Mouse (Mus musculus): ENCODE measurements around the gene Col4a4. TPM values are rescaled to one million over a fixed set of nuclear protein-coding genes. Genes with fewer than 3 reads are reported as not detected.

Col4a4 gene
- 0.15 and 0.18 TPM in 2 replicates for polyA plus RNA-seq (2015; fragmentation: Nextera tagmentation; extraction: Ambion mirVana)

DNA sequence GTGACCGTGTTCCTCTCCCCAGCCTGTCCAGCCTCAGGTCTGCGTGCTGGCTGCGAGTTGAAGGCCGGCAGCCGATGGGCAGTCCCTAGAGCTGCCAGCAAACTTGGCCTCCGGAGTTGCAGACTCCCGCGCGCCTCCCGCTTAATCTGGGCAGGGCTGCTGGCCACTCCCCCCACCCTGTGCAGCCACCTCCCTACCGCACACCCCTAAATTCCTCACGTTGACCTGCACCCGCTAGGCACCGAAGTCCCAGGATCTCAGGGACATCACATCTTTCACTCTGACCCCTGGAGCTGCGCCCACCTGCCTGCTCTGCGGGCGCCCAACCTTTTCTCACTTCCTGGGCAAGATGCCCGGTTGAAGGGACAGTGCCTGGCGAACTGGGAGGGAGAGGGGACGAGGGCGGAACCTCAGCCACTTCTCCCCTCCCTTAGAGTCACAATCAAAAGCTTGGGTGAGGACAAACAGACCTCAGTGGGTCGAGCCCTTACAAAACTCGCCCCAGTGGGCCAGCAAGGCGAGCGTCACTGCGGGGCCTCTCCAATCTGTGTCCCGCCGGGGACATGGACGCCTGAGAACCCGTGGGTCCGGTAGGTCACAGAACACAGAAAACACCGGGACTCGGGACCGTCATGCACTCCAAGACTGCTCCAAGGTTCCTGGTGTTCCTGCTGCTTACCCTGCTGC is at the start of gene Col4a4, which contains the start of gene Col4a3:
Col4a4 (minus strand) TSS at position 137 of the 687 bp plus-strand sequence.
Col4a3 (plus strand) TSS at position 209 of the 687 bp plus-strand sequence.
- 4% methylated on average over 34 of the region's 34 CpGs for WGBS
- ATAC-seq: peak; percentile 58; the same call in 1 of the 2 replicates

DNA sequence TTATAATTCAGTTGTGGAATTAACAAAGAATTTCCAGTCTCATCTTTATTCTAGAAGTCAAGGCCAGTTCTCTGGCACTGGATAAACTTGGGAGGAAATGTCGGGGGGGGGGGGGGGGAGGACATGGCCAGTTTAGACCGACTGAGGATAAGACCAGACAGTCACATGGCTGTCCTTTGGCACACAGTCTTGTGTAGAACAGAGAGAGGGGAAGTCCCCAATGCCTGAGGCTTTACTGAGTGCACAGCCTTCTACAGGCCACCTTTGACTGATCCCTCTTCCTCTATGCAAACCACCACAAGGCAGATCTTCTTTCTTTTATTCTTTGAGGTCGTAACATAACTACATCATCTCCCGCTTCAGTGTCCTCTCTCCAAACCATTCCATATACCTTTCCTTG is 49.7 kb upstream of the Col4a4 start:
- H3K4me3 ChIP-seq: no peak overlapping the region
- H3K27me3 ChIP-seq: no peaks in the 10 kb centered on the region
- 82% methylated on average over 4 of the region's 4 CpGs for WGBS
- H3K9me3 ChIP-seq (replicated peaks): no peaks in the 10 kb centered on the region
- H3K4me2 ChIP-seq: no peak overlapping the region
- no peak overlapping the region for H3K27ac ChIP-seq
- no peaks in the 10 kb centered on the region for H3K36me3 ChIP-seq (ENCODE audit: poor library complexity, severe bottlenecking)
- ATAC-seq: no peak
- no peak overlapping the region for H3K9ac ChIP-seq
- H3K4me1 ChIP-seq: peaks cover 7% of the 10 kb centered on the region; the same call in 1 of the 2 replicates

More for the DNA sequence above, at the start of gene Col4a4, which contains the start of gene Col4a3:
- Histone ChIP-seq H3K4me2 (peak within 1 kb of the TSS; percentile 69), H3K4me1 (peaks cover 9% of the 10 kb centered on the region), H3K4me3 (peak within 1 kb of the TSS; percentile 32), H3K9ac (peak within 1 kb of the TSS; percentile 56), H3K27ac (no peak within 1 kb of the TSS), H3K9me3 (replicated peaks) (no peaks in the 10 kb centered on the region), H3K36me3 (ENCODE audit: poor library complexity, severe bottlenecking) (no peaks in the 10 kb centered on the region), H3K27me3 (peaks cover 22% of the 10 kb centered on the region)

DNA sequence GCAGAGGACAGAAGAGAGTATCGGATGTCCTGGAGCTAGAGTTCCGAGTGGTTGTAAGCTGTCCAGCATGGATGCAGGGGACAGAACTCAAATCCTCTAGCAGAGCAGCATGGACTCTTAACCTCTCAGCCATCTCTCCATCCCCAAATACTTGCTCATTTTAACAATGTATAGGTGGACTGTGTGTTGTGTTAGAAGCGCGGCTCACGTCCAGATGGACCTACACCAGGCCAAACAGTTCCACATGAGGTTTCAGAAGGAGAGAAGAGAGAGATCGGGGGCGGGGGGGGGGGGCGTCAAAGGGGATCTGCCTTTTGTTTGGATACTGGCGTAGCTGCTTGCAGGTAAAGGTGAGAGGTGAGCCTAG is 48.6 kb upstream of the Col4a4 start:
- H3K27ac ChIP-seq: no peak overlapping the region
- ATAC-seq: peak; percentile 26; the same call in 1 of the 2 replicates
- peaks cover 7% of the 10 kb centered on the region; the same call in 1 of the 2 replicates for H3K4me1 ChIP-seq
- no peaks in the 10 kb centered on the region for H3K27me3 ChIP-seq
- no peaks in the 10 kb centered on the region for H3K9me3 ChIP-seq (replicated peaks)
- 89% methylated on average over 9 of the region's 9 CpGs for WGBS
- no peak overlapping the region for H3K4me3 ChIP-seq
- no peaks in the 10 kb centered on the region for H3K36me3 ChIP-seq (ENCODE audit: poor library complexity, severe bottlenecking)
- H3K9ac ChIP-seq: no peak overlapping the region
- no peak overlapping the region for H3K4me2 ChIP-seq

DNA sequence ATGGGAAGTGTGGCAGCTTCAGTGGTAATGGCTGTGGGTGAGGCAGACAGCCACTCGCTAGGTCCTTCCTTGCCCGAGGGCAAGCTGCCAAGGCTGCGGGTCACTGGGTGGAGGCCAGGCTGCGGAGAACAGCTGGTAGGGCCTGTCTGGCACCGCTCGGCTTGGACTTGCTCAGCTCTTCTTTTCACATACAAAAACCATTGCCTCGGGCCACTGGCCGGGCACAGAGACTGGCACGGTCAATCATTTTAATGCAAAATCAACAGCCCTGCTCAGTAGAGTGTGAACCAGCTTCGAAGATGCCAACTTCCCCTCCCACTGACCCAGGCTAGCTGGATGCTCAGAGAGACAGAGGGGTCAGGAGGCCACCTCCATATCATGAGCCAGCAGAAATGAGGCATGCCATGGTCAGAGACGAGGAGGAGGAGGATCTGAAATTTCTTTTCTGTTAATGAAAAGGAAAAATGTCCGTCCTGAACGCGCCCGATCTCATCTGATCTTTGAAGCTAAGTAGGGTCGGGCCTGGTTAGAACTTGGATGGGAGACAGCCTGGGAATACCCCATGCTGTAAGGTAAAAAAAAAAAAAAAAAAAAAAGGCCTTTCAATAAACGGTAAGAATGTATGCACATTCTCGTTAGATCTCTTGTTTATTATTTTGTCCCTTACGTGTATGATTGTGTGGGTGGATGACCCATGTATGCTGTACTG is 48.0 kb upstream of the Col4a4 start:
- ATAC-seq: peak; percentile 87
- WGBS: 81% methylated on average over 19 of the region's 19 CpGs

DNA sequence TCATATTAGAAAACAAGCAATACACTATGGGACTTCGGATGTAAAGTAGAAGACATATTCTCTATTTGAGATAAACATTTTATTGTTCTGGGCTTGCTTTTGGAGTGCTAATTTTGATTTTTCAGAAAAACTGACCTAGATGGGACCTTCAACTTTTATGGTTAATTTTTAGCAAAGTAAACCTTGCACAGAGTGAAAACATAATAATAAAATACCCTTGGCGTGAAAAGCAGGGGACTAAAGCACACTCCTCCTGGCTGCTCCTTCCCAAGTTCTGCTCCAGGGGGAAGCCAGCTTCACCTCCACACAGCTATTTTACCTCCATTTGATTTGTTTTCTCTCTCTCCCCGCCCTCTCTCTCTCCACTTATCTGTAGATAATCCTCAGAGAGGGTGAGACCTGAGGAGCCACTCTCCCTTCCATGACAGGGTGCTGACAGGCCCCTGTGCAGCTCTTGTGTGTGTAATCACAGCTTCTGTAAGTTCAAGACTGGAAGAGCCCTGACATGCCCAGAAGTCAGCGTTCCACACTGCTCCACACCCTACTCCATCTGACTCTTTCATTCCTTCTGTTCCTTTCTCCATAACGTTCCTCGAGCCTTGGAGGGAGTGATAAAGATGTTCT is 44.6 kb upstream of the Col4a4 start:
- no peak for ATAC-seq

More for the DNA sequence above, 48.0 kb upstream of the Col4a4 start:
- no peak overlapping the region for H3K4me2 ChIP-seq
- no peak overlapping the region for H3K4me3 ChIP-seq
- no peaks in the 10 kb centered on the region for H3K27me3 ChIP-seq
- no peaks in the 10 kb centered on the region for H3K9me3 ChIP-seq (replicated peaks)
- H3K9ac ChIP-seq: no peak overlapping the region
- peaks cover 7% of the 10 kb centered on the region; the same call in 1 of the 2 replicates for H3K4me1 ChIP-seq
- no peak overlapping the region for H3K27ac ChIP-seq
- no peaks in the 10 kb centered on the region for H3K36me3 ChIP-seq (ENCODE audit: poor library complexity, severe bottlenecking)

DNA sequence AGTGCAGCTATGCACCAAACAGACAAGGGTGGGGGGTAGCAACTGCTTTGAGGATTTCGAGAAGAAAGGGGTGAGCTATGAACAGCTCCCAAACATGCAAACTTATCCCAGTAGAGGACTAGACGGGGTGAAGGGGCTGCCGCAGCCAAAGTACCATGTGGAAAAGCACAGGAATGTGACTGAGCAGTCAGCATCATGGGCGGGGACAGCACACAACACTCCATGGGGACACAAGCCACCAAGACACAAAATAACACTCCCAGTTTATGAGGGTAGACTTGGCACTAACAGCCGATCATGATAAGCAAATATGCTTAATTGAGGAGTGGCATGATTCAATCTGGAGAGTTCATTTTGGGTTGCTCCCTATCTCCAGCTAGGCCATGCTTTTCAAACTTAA is 42.8 kb upstream of the Col4a4 start:
- no peak overlapping the region for H3K4me3 ChIP-seq
- 91% methylated on average over 5 of the region's 5 CpGs for WGBS
- no peaks in the 10 kb centered on the region for H3K27me3 ChIP-seq
- no peaks in the 10 kb centered on the region for H3K36me3 ChIP-seq (ENCODE audit: poor library complexity, severe bottlenecking)
- no peak overlapping the region for H3K9ac ChIP-seq
- H3K9me3 ChIP-seq (replicated peaks): no peaks in the 10 kb centered on the region
- peaks cover 3% of the 10 kb centered on the region; the same call in 1 of the 2 replicates for H3K4me1 ChIP-seq
- H3K27ac ChIP-seq: no peak overlapping the region
- H3K4me2 ChIP-seq: no peak overlapping the region
- ATAC-seq: no peak

More for the DNA sequence above, 44.6 kb upstream of the Col4a4 start:
- Histone ChIP-seq H3K4me2 (no peak overlapping the region), H3K9me3 (replicated peaks) (no peaks in the 10 kb centered on the region), H3K27me3 (no peaks in the 10 kb centered on the region), H3K9ac (no peak overlapping the region; the same call in 1 of the 2 replicates), H3K4me1 (peaks cover 7% of the 10 kb centered on the region; the same call in 1 of the 2 replicates), H3K27ac (no peak overlapping the region), H3K4me3 (no peak overlapping the region), H3K36me3 (ENCODE audit: poor library complexity, severe bottlenecking) (no peaks in the 10 kb centered on the region)
- 90% methylated on average over 6 of the region's 6 CpGs for WGBS

DNA sequence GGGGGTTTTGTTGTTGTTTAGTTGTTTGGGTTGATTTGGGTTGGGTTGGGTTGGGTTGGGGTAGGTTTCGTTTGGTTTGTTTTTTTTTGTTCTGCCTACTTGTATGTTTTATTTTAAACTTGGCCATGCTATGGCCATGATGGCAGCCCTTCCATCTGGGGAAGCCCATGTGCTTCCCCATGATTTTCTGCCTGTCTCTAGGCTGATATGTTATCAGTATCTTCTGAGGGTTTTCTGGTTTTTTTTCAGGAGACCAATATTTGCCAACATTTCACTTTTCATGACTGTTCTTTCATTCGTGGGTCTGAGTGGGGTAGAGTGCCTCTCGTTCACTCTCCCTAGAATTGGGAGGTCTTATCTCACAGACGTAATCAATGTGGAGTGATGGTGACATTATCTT is 41.0 kb upstream of the Col4a4 start:
- Histone ChIP-seq H3K4me3 (no peak overlapping the region), H3K4me2 (no peak overlapping the region), H3K27ac (no peak overlapping the region), H3K9ac (no peak overlapping the region), H3K4me1 (no peaks in the 10 kb centered on the region), H3K9me3 (replicated peaks) (no peaks in the 10 kb centered on the region), H3K36me3 (ENCODE audit: poor library complexity, severe bottlenecking) (no peaks in the 10 kb centered on the region), H3K27me3 (no peaks in the 10 kb centered on the region)
- ATAC-seq: no peak
- 91% methylated on average over 4 of the region's 4 CpGs for WGBS

DNA sequence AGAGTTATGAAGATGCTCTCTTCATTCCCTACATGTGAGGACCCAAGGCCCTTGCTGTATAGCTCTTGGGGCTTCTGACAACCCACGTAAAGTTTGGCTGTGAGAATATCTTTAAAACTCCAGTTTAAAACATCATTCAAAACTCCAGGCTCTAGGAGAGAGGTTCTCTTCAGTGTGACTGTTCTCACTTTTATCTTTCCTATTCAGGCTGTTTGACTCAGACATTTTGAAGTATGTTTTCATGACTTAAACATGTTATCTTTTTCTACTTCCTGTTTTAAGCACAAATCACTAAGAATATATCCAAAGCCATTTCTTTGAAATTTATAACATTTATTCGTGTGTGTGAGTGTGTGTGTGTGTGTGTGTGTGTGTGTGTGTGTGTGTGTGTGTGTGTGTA is 38.8 kb upstream of the Col4a4 start:
- ATAC-seq: no peak
- WGBS: 90% methylated on average over 2 of the region's 2 CpGs
- H3K27ac ChIP-seq: no peak overlapping the region

DNA sequence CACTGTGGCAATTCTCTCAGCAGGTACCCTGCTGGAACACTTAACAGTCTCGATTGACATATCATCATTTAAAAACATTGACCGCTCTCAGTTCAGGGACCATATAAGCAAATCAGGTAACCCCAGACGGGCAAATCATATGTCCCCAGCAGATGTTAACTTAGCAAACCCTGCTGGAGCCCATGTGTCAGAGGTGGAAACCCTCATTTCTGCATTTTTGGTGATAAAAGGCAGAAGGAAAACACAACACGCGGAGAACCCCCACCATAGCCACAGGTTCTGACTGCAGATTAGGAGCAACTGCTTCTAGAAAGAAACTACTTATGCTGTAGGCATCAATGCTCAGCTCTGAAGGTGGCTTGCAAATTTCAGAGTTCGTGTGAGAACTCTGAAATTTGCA is 38.3 kb upstream of the Col4a4 start:
- Histone ChIP-seq H3K27me3 (no peaks in the 10 kb centered on the region), H3K9me3 (replicated peaks) (no peaks in the 10 kb centered on the region), H3K4me3 (no peak overlapping the region), H3K27ac (no peak overlapping the region), H3K9ac (no peak overlapping the region), H3K4me1 (no peaks in the 10 kb centered on the region), H3K4me2 (no peak overlapping the region), H3K36me3 (ENCODE audit: poor library complexity, severe bottlenecking) (no peaks in the 10 kb centered on the region)
- no peak for ATAC-seq
- WGBS: 80% methylated on average over 6 of the region's 6 CpGs

More for the DNA sequence above, 38.8 kb upstream of the Col4a4 start:
- H3K4me1 ChIP-seq: no peaks in the 10 kb centered on the region
- no peaks in the 10 kb centered on the region for H3K36me3 ChIP-seq (ENCODE audit: poor library complexity, severe bottlenecking)
- H3K9ac ChIP-seq: no peak overlapping the region
- no peak overlapping the region for H3K4me3 ChIP-seq
- H3K4me2 ChIP-seq: no peak overlapping the region
- H3K9me3 ChIP-seq (replicated peaks): no peaks in the 10 kb centered on the region
- no peaks in the 10 kb centered on the region for H3K27me3 ChIP-seq

DNA sequence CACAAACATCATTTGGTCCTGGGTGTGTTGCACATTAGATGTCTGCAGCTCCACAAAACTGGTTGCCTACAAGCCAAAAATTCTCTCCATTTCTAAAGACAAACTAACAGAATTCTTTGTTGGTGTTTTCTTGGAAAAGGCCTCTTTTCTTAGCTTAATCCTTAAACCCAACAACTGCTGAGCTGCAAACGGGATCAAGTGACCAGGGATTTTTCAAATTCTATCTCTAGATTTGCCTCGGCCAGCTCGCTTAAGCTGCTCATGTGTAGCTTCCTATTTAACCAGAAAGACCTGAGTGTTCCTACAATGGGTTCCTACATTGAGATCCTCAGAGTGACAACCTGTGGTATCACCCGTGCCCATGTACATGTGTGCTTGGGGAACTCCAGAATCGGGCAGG is 33.3 kb upstream of the Col4a4 start:
- no peaks in the 10 kb centered on the region for H3K9me3 ChIP-seq (replicated peaks)
- H3K36me3 ChIP-seq (ENCODE audit: poor library complexity, severe bottlenecking): no peaks in the 10 kb centered on the region
- H3K27ac ChIP-seq: no peak overlapping the region
- no peak for ATAC-seq
- H3K27me3 ChIP-seq: no peaks in the 10 kb centered on the region
- H3K4me2 ChIP-seq: no peak overlapping the region
- H3K4me1 ChIP-seq: no peaks in the 10 kb centered on the region
- H3K9ac ChIP-seq: no peak overlapping the region
- 84% methylated on average over 5 of the region's 5 CpGs for WGBS
- H3K4me3 ChIP-seq: no peak overlapping the region

DNA sequence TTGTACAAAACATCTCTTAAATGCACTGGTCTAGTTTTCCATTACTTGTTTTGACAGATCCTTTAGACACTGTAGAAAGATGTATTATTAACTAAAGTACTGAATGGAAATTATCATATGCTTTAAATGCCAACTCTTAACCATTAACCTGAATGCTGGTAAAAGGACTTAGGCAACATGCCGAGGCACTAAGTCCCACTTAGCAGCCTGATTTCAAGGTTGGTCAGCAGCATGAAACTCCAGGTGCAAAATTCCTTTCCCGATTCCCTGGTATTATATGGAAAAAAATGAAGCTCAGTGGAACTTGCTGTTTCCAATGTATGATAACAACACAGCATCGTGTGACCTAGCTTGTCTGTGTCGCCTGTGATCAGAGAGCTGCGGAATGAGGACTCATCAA is 31.9 kb upstream of the Col4a4 start:
- H3K4me3 ChIP-seq: no peak overlapping the region
- ATAC-seq: no peak
- WGBS: 83% methylated on average over 5 of the region's 5 CpGs

DNA sequence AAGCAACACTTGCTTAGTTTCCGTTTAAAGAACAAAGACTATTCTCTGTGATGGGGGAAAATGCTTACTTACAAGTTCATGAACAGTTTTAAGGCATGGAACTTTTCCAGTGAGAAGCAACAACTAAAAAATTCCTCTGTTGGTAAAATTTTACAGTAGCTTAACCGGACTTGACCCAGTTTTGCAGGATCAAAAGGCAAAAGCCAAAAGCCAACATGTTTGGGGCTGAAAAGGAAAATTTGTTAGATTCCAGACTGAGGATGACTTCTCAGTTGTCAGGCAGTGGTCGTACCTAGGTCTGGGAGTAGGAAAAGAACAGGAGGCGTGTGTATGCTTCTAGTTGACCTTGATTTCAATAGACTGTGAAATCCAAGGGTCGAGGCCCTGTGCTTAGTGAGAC is 31.4 kb upstream of the Col4a4 start:
- no peaks in the 10 kb centered on the region for H3K36me3 ChIP-seq (ENCODE audit: poor library complexity, severe bottlenecking)
- H3K4me2 ChIP-seq: no peak overlapping the region
- H3K4me3 ChIP-seq: no peak overlapping the region
- no peak overlapping the region for H3K9ac ChIP-seq
- no peak for ATAC-seq
- 76% methylated on average over 5 of the region's 5 CpGs for WGBS
- no peaks in the 10 kb centered on the region for H3K27me3 ChIP-seq
- no peak overlapping the region for H3K27ac ChIP-seq
- no peaks in the 10 kb centered on the region for H3K4me1 ChIP-seq
- H3K9me3 ChIP-seq (replicated peaks): no peaks in the 10 kb centered on the region

More for the DNA sequence above, 31.9 kb upstream of the Col4a4 start:
- Histone ChIP-seq H3K27me3 (no peaks in the 10 kb centered on the region), H3K4me2 (no peak overlapping the region), H3K9ac (no peak overlapping the region), H3K36me3 (ENCODE audit: poor library complexity, severe bottlenecking) (no peaks in the 10 kb centered on the region), H3K4me1 (no peaks in the 10 kb centered on the region), H3K27ac (no peak overlapping the region), H3K9me3 (replicated peaks) (no peaks in the 10 kb centered on the region)
